Mouse (Mus musculus) MEL-GATA-1-ER (cell line): ENCODE results near the gene Tmem91.

Source experiments
- DNase-seq: peaks from one replicate; pipeline ENCODE4 v3.0.0-alpha.2; 2012; ENCODE audit warnings: low read depth; ENCODE audit errors: extremely low read depth

Tmem91 gene

GRCm38 (mm10) chr7:25700732-25701131 lies 25.8 kb upstream of the Tmem91 start:
- DNase-seq, result no peak

- no peak for DNase-seq
Observed at GRCm38 (mm10) chr7:25699851-25700250, 24.9 kb upstream of the Tmem91 start.

GRCm38 (mm10) chr7:25694104-25694503 lies 19.1 kb upstream of the Tmem91 start:
- no peak for DNase-seq

- DNase-seq, result no peak
Observed at GRCm38 (mm10) chr7:25690051-25690450, 15.1 kb upstream of the Tmem91 start.

GRCm38 (mm10) chr7:25689603-25690021 lies 14.6 kb upstream of the Tmem91 start:
- DNase-seq, result peak; percentile 94

- DNase-seq, result peak; percentile 81
Observed at GRCm38 (mm10) chr7:25688810-25689586, 14.0 kb upstream of the Tmem91 start.

- no peak for DNase-seq
Observed at GRCm38 (mm10) chr7:25687811-25688401, 12.9 kb upstream of the Tmem91 start.

- DNase-seq, result peak; percentile 56
Observed at GRCm38 (mm10) chr7:25686680-25687531, 11.9 kb upstream of the Tmem91 start, which contains the start of gene Tgfb1. Tgfb1 (plus strand) TSS chr7:25687002.

GRCm38 (mm10) chr7:25685926-25686470 lies 11.0 kb upstream of the Tmem91 start:
- no peak for DNase-seq

GRCm38 (mm10) chr7:25684659-25685058 lies 9.7 kb upstream of the Tmem91 start:
- no peak for DNase-seq

GRCm38 (mm10) chr7:25683474-25684180 lies 8.7 kb upstream of the Tmem91 start:
- DNase-seq, result peak; percentile 99

GRCm38 (mm10) chr7:25681341-25682231 lies 6.6 kb upstream of the Tmem91 start:
- DNase-seq, result no peak

GRCm38 (mm10) chr7:25680514-25681258 lies 5.7 kb upstream of the Tmem91 start, which contains the start of gene B9d2:
B9d2 (plus strand) TSS chr7:25680780.
- peak; percentile 99 for DNase-seq

GRCm38 (mm10) chr7:25679971-25680370 lies 5.0 kb upstream of the Tmem91 start:
- no peak for DNase-seq

- DNase-seq, result no peak
Observed at GRCm38 (mm10) chr7:25677013-25677412, 2.0 kb upstream of the Tmem91 start.

GRCm38 (mm10) chr7:25676085-25676781 lies 1.3 kb upstream of the Tmem91 start:
- DNase-seq, result no peak

- DNase-seq, result no peak
Observed at GRCm38 (mm10) chr7:25675405-25675804, 439 bp upstream of the Tmem91 start.

- DNase-seq, result no peak
Observed at GRCm38 (mm10) chr7:25674297-25674696, 669 bp downstream of the Tmem91 start.

- DNase-seq, result no peak
Observed at GRCm38 (mm10) chr7:25672442-25672841, 2.5 kb downstream of the Tmem91 start.
